Mouse (Mus musculus): ENCODE measurements around the gene Eif4b. TPM values are rescaled to one million over a fixed set of nuclear protein-coding genes. Genes with fewer than 3 reads are reported as not detected.

Gene Eif4b
- polyA plus RNA-seq, 1 experiment from 2014 or later, result 43.6 TPM

Other genes with a start within 250 kb of the Eif4b start
- gene Krt1, start 223.0 kb upstream of the Eif4b start, polyA plus RNA-seq (2015; fragmentation: Nextera tagmentation; extraction: Ambion mirVana), result not detected in 2 replicates
- not detected in 2 replicates for gene Krt77, start 204.1 kb upstream of the Eif4b start, polyA plus RNA-seq (2015; fragmentation: Nextera tagmentation; extraction: Ambion mirVana)
- not detected in 2 replicates for gene Krt76, start 180.9 kb upstream of the Eif4b start, polyA plus RNA-seq (2015; fragmentation: Nextera tagmentation; extraction: Ambion mirVana)
- gene Krt4, start 149.0 kb upstream of the Eif4b start, polyA plus RNA-seq (2015; fragmentation: Nextera tagmentation; extraction: Ambion mirVana), result 0.07 and 0.08 TPM in 2 replicates
- not detected in 2 replicates for gene Krt79, start 133.4 kb upstream of the Eif4b start, polyA plus RNA-seq (2015; fragmentation: Nextera tagmentation; extraction: Ambion mirVana)
- not detected in 2 replicates for gene Krt78, start 119.5 kb upstream of the Eif4b start, polyA plus RNA-seq (2015; fragmentation: Nextera tagmentation; extraction: Ambion mirVana)
- gene Krt8, start 69.3 kb upstream of the Eif4b start, polyA plus RNA-seq (2015; fragmentation: Nextera tagmentation; extraction: Ambion mirVana), result 120 and 130 TPM in 2 replicates
- 118 and 119 TPM in 2 replicates for gene Krt18, start 45.6 kb upstream of the Eif4b start, polyA plus RNA-seq (2015; fragmentation: Nextera tagmentation; extraction: Ambion mirVana)
- gene Tns2, start 26.6 kb downstream of the Eif4b start, polyA plus RNA-seq (2015; fragmentation: Nextera tagmentation; extraction: Ambion mirVana), result 6.2 and 6.8 TPM in 2 replicates
- gene Spryd3, start 62.5 kb downstream of the Eif4b start, polyA plus RNA-seq (2015; fragmentation: Nextera tagmentation; extraction: Ambion mirVana), result 13.0 and 14.3 TPM in 2 replicates
- gene Igfbp6, start 70.6 kb downstream of the Eif4b start, polyA plus RNA-seq (2015; fragmentation: Nextera tagmentation; extraction: Ambion mirVana), result 1.5 and 2.4 TPM in 2 replicates
- 33.6 and 34.4 TPM in 2 replicates for gene Soat2, start 76.8 kb downstream of the Eif4b start, polyA plus RNA-seq (2015; fragmentation: Nextera tagmentation; extraction: Ambion mirVana)
- 16.3 and 17.1 TPM in 2 replicates for gene Zfp740, start 129.5 kb downstream of the Eif4b start, polyA plus RNA-seq (2015; fragmentation: Nextera tagmentation; extraction: Ambion mirVana)
- 53.0 and 60.2 TPM in 2 replicates for gene Csad, start 131.0 kb downstream of the Eif4b start, polyA plus RNA-seq (2015; fragmentation: Nextera tagmentation; extraction: Ambion mirVana)
- gene Itgb7, start 158.2 kb downstream of the Eif4b start, polyA plus RNA-seq (2015; fragmentation: Nextera tagmentation; extraction: Ambion mirVana), result 5.5 and 5.6 TPM in 2 replicates
- gene Rarg, start 183.7 kb downstream of the Eif4b start, polyA plus RNA-seq (2015; fragmentation: Nextera tagmentation; extraction: Ambion mirVana), result 2.4 and 2.5 TPM in 2 replicates
- not detected in 2 replicates for gene Gm9918, start 196.8 kb downstream of the Eif4b start, polyA plus RNA-seq (2015; fragmentation: Nextera tagmentation; extraction: Ambion mirVana)
- 20.0 and 21.3 TPM in 2 replicates for gene Mfsd5, start 205.7 kb downstream of the Eif4b start, polyA plus RNA-seq (2015; fragmentation: Nextera tagmentation; extraction: Ambion mirVana)
- 21.2 and 24.8 TPM in 2 replicates for gene Espl1, start 222.5 kb downstream of the Eif4b start, polyA plus RNA-seq (2015; fragmentation: Nextera tagmentation; extraction: Ambion mirVana)

All from liver, embryonic 16.5 days (tissue).